Mouse (Mus musculus) heart, adult 8-10 months (tissue): ENCODE results near the gene Chid1. TPM values are rescaled to one million over a fixed set of nuclear protein-coding genes. Genes with fewer than 3 reads are reported as not detected.

Experiments
- DNase-seq: peaks from one replicate; pipeline ENCODE4 v3.0.0; 2022; ENCODE audit warnings: low spot score
- total RNA-seq, 4 experiments: library from RNA; stranded (reverse); gene quantifications; 2 replicates each; pipeline ENCODE4 v1.2.4; 2022

Chid1 gene
- total RNA-seq, 4 experiments from 2014 or later = 48.2 to 55.0 (median 50.3) TPM

- no peak for DNase-seq
Measured at GRCm38 (mm10) chr7:141506278-141506677, 33.4 kb downstream of the Chid1 start.

GRCm38 (mm10) chr7:141502556-141502905 is 37.1 kb downstream of the Chid1 start:
- no peak for DNase-seq

- no peak for DNase-seq
Measured at GRCm38 (mm10) chr7:141501820-141502555, 37.7 kb downstream of the Chid1 start.

GRCm38 (mm10) chr7:141497600-141497999 is 42.1 kb downstream of the Chid1 start:
- peak; percentile 40 for DNase-seq

GRCm38 (mm10) chr7:141495940-141496339 is 43.7 kb downstream of the Chid1 start:
- DNase-seq = no peak

GRCm38 (mm10) chr7:141495379-141495778 is 44.3 kb downstream of the Chid1 start:
- no peak for DNase-seq

- DNase-seq = no peak
Measured at GRCm38 (mm10) chr7:141493729-141494128, 45.9 kb downstream of the Chid1 start.

GRCm38 (mm10) chr7:141492738-141493137 is 46.9 kb downstream of the Chid1 start:
- DNase-seq = no peak

GRCm38 (mm10) chr7:141491151-141491550 is 48.5 kb downstream of the Chid1 start:
- DNase-seq = no peak

GRCm38 (mm10) chr7:141487141-141487540 is 52.5 kb downstream of the Chid1 start:
- no peak for DNase-seq

- no peak for DNase-seq
Measured at GRCm38 (mm10) chr7:141486239-141486638, 53.4 kb downstream of the Chid1 start.

- DNase-seq = no peak
Measured at GRCm38 (mm10) chr7:141485606-141486005, 54.1 kb downstream of the Chid1 start.

GRCm38 (mm10) chr7:141485186-141485585 is 54.5 kb downstream of the Chid1 start:
- DNase-seq = no peak

- DNase-seq = no peak
Measured at GRCm38 (mm10) chr7:141484186-141485120, 55.2 kb downstream of the Chid1 start.

- DNase-seq = no peak
Measured at GRCm38 (mm10) chr7:141483114-141483653, 56.5 kb downstream of the Chid1 start.

GRCm38 (mm10) chr7:141482531-141483024 is 57.1 kb downstream of the Chid1 start:
- DNase-seq = no peak

- DNase-seq = no peak
Measured at GRCm38 (mm10) chr7:141481498-141482401, 57.9 kb downstream of the Chid1 start.

GRCm38 (mm10) chr7:141480842-141481497 is 58.7 kb downstream of the Chid1 start:
- no peak for DNase-seq

- no peak for DNase-seq
Measured at GRCm38 (mm10) chr7:141478270-141478748, 61.3 kb downstream of the Chid1 start.

GRCm38 (mm10) chr7:141477578-141478269 is 61.9 kb downstream of the Chid1 start:
- DNase-seq = no peak
